Mouse (Mus musculus) ES-E14 (cell line): ENCODE measurements at regions not wholly inside any gene's neighbourhood (a gene's known extent, or its start where the extent isn't known, plus 50 kb on each side); places are given as distances from the start of the nearest gene placed in this dataset.

Experiments used
- CHD2 ChIP-seq: IDR thresholded peaks from 2 replicates; pipeline ENCODE4 v1.6.1; 2014; ENCODE audit warnings: mild to moderate bottlenecking, low read depth, low read length, inconsistent platforms
- ZNF384 ChIP-seq: IDR thresholded peaks from 2 replicates; pipeline ENCODE4 v1.6.1; 2012; ENCODE audit warnings: low read depth, low read length, inconsistent platforms

GRCm38 (mm10) chr8:55638716-55639115 is 268.0 kb downstream of the Adam29 start:
- TF ChIP-seq CHD2 (no peak), ZNF384 (no peak)
